Mouse (Mus musculus) spleen, postnatal 10 days (tissue): Measurements from ENCODE around the gene Basp1.
A peak's percentile ranks its signal among the peaks of the same experiment; 100 is the strongest.
"Not testable (repeated sequence)": the region's sequence is repeated elsewhere in the genome, so short reads cannot be mapped to it uniquely, and the experiment has no call there.

Experiments used
- DNase-seq, 2 experiments: peaks; one replicate each; pipeline ENCODE4 v3.0.0; 2021 to 2022; ENCODE audit warnings: low spot score in 2 of 2

The Basp1 gene

GRCm38 (mm10) chr15:25413378-25413901, at the start of gene Basp1:
TSS of gene Basp1 (minus strand) at chr15:25413764.
- peak; percentile 17 to 43 for DNase-seq

GRCm38 (mm10) chr15:25463076-25463475, 49.5 kb upstream of the Basp1 start:
- not testable (repeated sequence) for DNase-seq

GRCm38 (mm10) chr15:25462056-25462762, 48.6 kb upstream of the Basp1 start:
- no peak for DNase-seq

GRCm38 (mm10) chr15:25459901-25460300, 46.3 kb upstream of the Basp1 start:
- DNase-seq, result no peak

- no peak for DNase-seq
Measured at GRCm38 (mm10) chr15:25457421-25457820, 43.9 kb upstream of the Basp1 start.

- no peak for DNase-seq
Measured at GRCm38 (mm10) chr15:25453538-25453937, 40.0 kb upstream of the Basp1 start.

GRCm38 (mm10) chr15:25449348-25449747, 35.8 kb upstream of the Basp1 start:
- DNase-seq, result no peak

- no peak for DNase-seq
Measured at GRCm38 (mm10) chr15:25448703-25449340, 35.3 kb upstream of the Basp1 start.

GRCm38 (mm10) chr15:25447136-25447535, 33.6 kb upstream of the Basp1 start:
- no peak for DNase-seq

GRCm38 (mm10) chr15:25446155-25446487, 32.6 kb upstream of the Basp1 start:
- DNase-seq, result no peak

- no peak for DNase-seq
Measured at GRCm38 (mm10) chr15:25445361-25446154, 32.0 kb upstream of the Basp1 start.

- no peak for DNase-seq
Measured at GRCm38 (mm10) chr15:25444208-25444607, 30.6 kb upstream of the Basp1 start.

- no peak for DNase-seq
Measured at GRCm38 (mm10) chr15:25443140-25443790, 29.7 kb upstream of the Basp1 start.

GRCm38 (mm10) chr15:25441868-25442185, 28.3 kb upstream of the Basp1 start:
- DNase-seq, result no peak

GRCm38 (mm10) chr15:25440991-25441867, 27.7 kb upstream of the Basp1 start:
- DNase-seq, result peak; percentile 15 to 69

GRCm38 (mm10) chr15:25440317-25440716, 26.8 kb upstream of the Basp1 start:
- DNase-seq, result no peak

GRCm38 (mm10) chr15:25432341-25432740, 18.8 kb upstream of the Basp1 start:
- DNase-seq, result no peak

- no peak for DNase-seq
Measured at GRCm38 (mm10) chr15:25430167-25430566, 16.6 kb upstream of the Basp1 start.

- no peak for DNase-seq
Measured at GRCm38 (mm10) chr15:25429007-25429406, 15.4 kb upstream of the Basp1 start.

GRCm38 (mm10) chr15:25428551-25428950, 15.0 kb upstream of the Basp1 start:
- DNase-seq, result no peak

- DNase-seq, result no peak
Measured at GRCm38 (mm10) chr15:25420266-25420665, 6.7 kb upstream of the Basp1 start.
